Mouse (Mus musculus) liver, postnatal 0 days (tissue): ENCODE results near the gene Irak1bp1. TPM values are rescaled to one million over a fixed set of nuclear protein-coding genes. Genes with fewer than 3 reads are reported as not detected.

Experiments used
- ATAC-seq: fragments of 200-750 bp; cut with Nextera tagmentation; 2 replicates; pipeline ENCODE4 v1.8.0; 2017; ENCODE audit warnings: mild to moderate bottlenecking, moderate library complexity
- DNase-seq: peaks from one replicate; pipeline ENCODE4 v3.0.0-alpha.2; 2016
- H3K27ac ChIP-seq: fragments of 300-500 bp; sonication (generic); 2 replicates; pipeline ENCODE4 v1.5.1; 2014; ENCODE audit warnings: antibody characterized with exemption, moderate library complexity, mild to moderate bottlenecking, low read depth
- H3K27me3 ChIP-seq: fragments of 300-500 bp; sonication (generic); 2 replicates; pipeline ENCODE4 v1.6.1; 2014; ENCODE audit warnings: low read length, control low read depth, mixed read lengths; ENCODE audit not compliant: insufficient read depth
- H3K36me3 ChIP-seq: fragments of 300-500 bp; sonication (generic); replicated peaks from 2 replicates; pipeline ENCODE4 v1.6.1; 2014; ENCODE audit warnings: mild to moderate bottlenecking, control low read depth, low read length, moderate library complexity, mixed read lengths; ENCODE audit not compliant: insufficient read depth
- H3K4me1 ChIP-seq: fragments of 300-500 bp; sonication (generic); 2 replicates; pipeline ENCODE4 v1.6.1; 2014; ENCODE audit warnings: antibody characterized with exemption, mild to moderate bottlenecking, control low read depth; ENCODE audit not compliant: insufficient read depth
- H3K4me2 ChIP-seq: fragments of 300-500 bp; sonication (generic); 2 replicates; pipeline ENCODE4 v1.6.1; 2014; ENCODE audit warnings: low read depth, mild to moderate bottlenecking, low read length, moderate library complexity, mixed read lengths
- H3K4me3 ChIP-seq: fragments of 300-500 bp; sonication (generic); 2 replicates; pipeline ENCODE4 v1.5.1; 2014; ENCODE audit warnings: low read depth, low read length
- H3K9ac ChIP-seq: fragments of 300-500 bp; sonication (generic); replicated peaks from 2 replicates; pipeline ENCODE4 v1.6.1; 2014; ENCODE audit warnings: mild to moderate bottlenecking, moderate library complexity
- H3K9me3 ChIP-seq: fragments of 300-500 bp; sonication (generic); 2 replicates; pipeline ENCODE4 v1.6.1; 2016; ENCODE audit warnings: mild to moderate bottlenecking, control low read depth, low read length, mixed read lengths
- CTCF ChIP-seq: sonication (generic); IDR thresholded peaks from 2 replicates; pipeline ENCODE4 v1.5.1; 2016; ENCODE audit warnings: antibody characterized with exemption, low read depth
- EP300 ChIP-seq: IDR thresholded peaks from 2 replicates; pipeline ENCODE4 v1.6.1; 2016; ENCODE audit warnings: antibody characterized with exemption, low read depth, mild to moderate bottlenecking
- WGBS: fragments of 180-500 bp; shearing (Covaris S2); extraction: QIAGEN DNeasy Blood & Tissue Kit; methylation state at CpG from one replicate; pipeline ENCODE4 v1.1.7; 2014; ENCODE audit not compliant: insufficient replicate concordance; 5-methylcytosine and 5-hydroxymethylcytosine counted together
- polyA plus RNA-seq: library from polyadenylated mRNA; unstranded; fragments of >200 nt; fragmentation: Nextera tagmentation; extraction: Ambion mirVana; gene quantifications from 2 replicates; pipeline ENCODE4 v1.2.1, GENCODE M21; 2015

The Irak1bp1 gene
- polyA plus RNA-seq, 1 experiment from 2014 or later = 1.4 TPM

- H3K4me3 ChIP-seq = no peak overlapping the region
- WGBS = 48% methylated on average over 3 of the region's 3 CpGs
- no peak for DNase-seq
- no peak for TF ChIP-seq EP300
- peak; percentile 35; the same call in 1 of the 2 replicates for TF ChIP-seq CTCF
- H3K4me2 ChIP-seq = no peak overlapping the region
- no peaks in the 10 kb centered on the region for H3K36me3 ChIP-seq
- no peak overlapping the region for H3K27ac ChIP-seq
- H3K4me1 ChIP-seq = no peaks in the 10 kb centered on the region
- H3K27me3 ChIP-seq = no peaks in the 10 kb centered on the region
- no peak for ATAC-seq
- H3K9me3 ChIP-seq = no peaks in the 10 kb centered on the region
- no peak overlapping the region for H3K9ac ChIP-seq
Measured at GRCm38 (mm10) chr9:82814536-82814935, 14.8 kb upstream of the Irak1bp1 start.

GRCm38 (mm10) chr9:82815257-82815785 is 14.0 kb upstream of the Irak1bp1 start:
- Histone ChIP-seq H3K36me3 (no peaks in the 10 kb centered on the region), H3K4me1 (no peaks in the 10 kb centered on the region), H3K4me3 (no peak overlapping the region), H3K4me2 (no peak overlapping the region), H3K27ac (no peak overlapping the region), H3K27me3 (no peaks in the 10 kb centered on the region), H3K9me3 (no peaks in the 10 kb centered on the region), H3K9ac (no peak overlapping the region)
- DNase-seq = no peak
- TF ChIP-seq EP300 = no peak
- no peak for TF ChIP-seq CTCF
- no peak for ATAC-seq

GRCm38 (mm10) chr9:82826426-82826825 is 2.9 kb upstream of the Irak1bp1 start:
- Histone ChIP-seq H3K9me3 (no peaks in the 10 kb centered on the region), H3K27me3 (no peaks in the 10 kb centered on the region), H3K9ac (no peak overlapping the region), H3K36me3 (no peaks in the 10 kb centered on the region), H3K4me2 (no peak overlapping the region), H3K27ac (no peak overlapping the region), H3K4me1 (peaks cover 16% of the 10 kb centered on the region), H3K4me3 (no peak overlapping the region)
- no peak for DNase-seq
- 91% methylated on average over 6 of the region's 6 CpGs for WGBS
- TF ChIP-seq CTCF (no peak), EP300 (no peak)
- no peak for ATAC-seq

GRCm38 (mm10) chr9:82829693-82830430 is 522 bp downstream of the Irak1bp1 start:
- TF ChIP-seq EP300 = no peak
- no peak for TF ChIP-seq CTCF
- peak; percentile 92 for ATAC-seq

GRCm38 (mm10) chr9:82831891-82832290 is 2.6 kb downstream of the Irak1bp1 start:
- H3K27me3 ChIP-seq = no peaks in the 10 kb centered on the region
- no peak overlapping the region for H3K4me3 ChIP-seq
- H3K27ac ChIP-seq = no peak overlapping the region
- H3K9me3 ChIP-seq = no peaks in the 10 kb centered on the region
- H3K36me3 ChIP-seq = no peaks in the 10 kb centered on the region
- ATAC-seq (no peak), DNase-seq (no peak)
- no peak overlapping the region for H3K4me2 ChIP-seq
- WGBS = 68% methylated on average over 4 of the region's 4 CpGs
- TF ChIP-seq EP300 (no peak), CTCF (no peak)
- H3K4me1 ChIP-seq = peaks cover 16% of the 10 kb centered on the region
- H3K9ac ChIP-seq = no peak overlapping the region

More at GRCm38 (mm10) chr9:82829693-82830430, 522 bp downstream of the Irak1bp1 start:
- Histone ChIP-seq H3K9me3 (no peaks in the 10 kb centered on the region), H3K27me3 (no peaks in the 10 kb centered on the region), H3K27ac (no peak overlapping the region), H3K4me2 (peak overlapping the region; percentile 95), H3K9ac (peak overlapping the region; percentile 58), H3K4me3 (peak overlapping the region; percentile 64), H3K36me3 (no peaks in the 10 kb centered on the region), H3K4me1 (peaks cover 16% of the 10 kb centered on the region)
- WGBS = under 1% methylated on average over 52 of the region's 65 CpGs
- DNase-seq = peak; percentile 83

- H3K27me3 ChIP-seq = no peaks in the 10 kb centered on the region
- ATAC-seq = no peak
- H3K4me3 ChIP-seq = no peak overlapping the region
- no peak overlapping the region for H3K27ac ChIP-seq
- TF ChIP-seq CTCF = no peak
- no peak for TF ChIP-seq EP300
- no peaks in the 10 kb centered on the region for H3K9me3 ChIP-seq
- no peaks in the 10 kb centered on the region for H3K4me1 ChIP-seq
- H3K4me2 ChIP-seq = no peak overlapping the region
- no peaks in the 10 kb centered on the region for H3K36me3 ChIP-seq
- DNase-seq = no peak
- no peak overlapping the region for H3K9ac ChIP-seq
- 73% methylated on average over 6 of the region's 6 CpGs for WGBS
Measured at GRCm38 (mm10) chr9:82835921-82836320, 6.6 kb downstream of the Irak1bp1 start.
